Mouse (Mus musculus) activated CD4-positive, CD25-positive, alpha-beta regulatory T cell, adult 4 months (primary cell): ENCODE measurements around the gene Slc43a3. TPM values are rescaled to one million over a fixed set of nuclear protein-coding genes. Genes with fewer than 3 reads are reported as not detected.

Experiments
- ATAC-seq: one replicate; pipeline ENCODE4 v1.8.0; 2017
- polyA plus RNA-seq, 2 experiments: library from polyadenylated mRNA; unstranded; fragments of 100-300 nt; shearing (Covaris generic); gene quantifications; one replicate each; pipeline ENCODE4 v1.2.1; 2017

Gene Slc43a3
- polyA plus RNA-seq, 2 experiments from 2014 or later = 15.5 to 15.6 TPM

- no peak for ATAC-seq
These were observed 51.6 kb downstream of the Slc43a3 start, which contains the start of gene Prg3 for GRCm38 (mm10) chr2:84987930-84988329. Prg3 (plus strand) TSS chr2:84988215.

GRCm38 (mm10) chr2:84996376-84996775, 60.0 kb downstream of the Slc43a3 start:
- no peak for ATAC-seq

DNA sequence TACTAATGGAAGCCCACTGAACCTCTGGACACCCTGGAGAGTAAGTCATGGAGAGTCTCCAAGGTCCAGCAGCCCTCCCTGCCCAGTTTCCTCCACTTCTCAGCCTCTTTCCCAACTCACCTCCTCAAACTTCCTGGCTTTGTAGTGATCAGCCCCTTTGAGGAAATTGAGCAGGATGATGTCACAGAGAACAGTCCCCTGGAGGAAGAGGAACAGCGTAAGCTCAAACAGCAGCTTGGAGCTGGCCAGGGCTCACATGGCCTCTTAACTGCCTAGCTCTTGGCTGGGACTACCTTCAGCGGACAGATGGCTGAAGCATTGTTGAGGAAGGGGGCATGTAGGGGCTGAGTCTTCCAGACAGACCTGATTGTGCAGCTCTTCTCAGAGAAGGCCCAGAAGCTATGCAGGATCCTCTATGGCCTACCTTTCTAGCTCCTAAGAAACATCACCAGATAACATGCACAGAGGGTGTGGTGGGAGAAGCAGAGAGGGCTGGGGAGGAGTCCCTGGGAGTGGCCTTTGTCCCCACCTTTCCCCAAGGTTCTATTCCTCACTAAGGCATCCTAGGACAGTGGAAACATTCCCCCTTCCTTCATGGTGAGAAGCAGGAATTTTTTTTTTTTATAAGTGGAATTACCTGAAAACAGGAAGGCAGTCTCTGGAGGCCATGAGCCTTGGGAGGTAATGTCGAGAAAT, 63.3 kb downstream of the Slc43a3 start:
- no peak for ATAC-seq

DNA sequence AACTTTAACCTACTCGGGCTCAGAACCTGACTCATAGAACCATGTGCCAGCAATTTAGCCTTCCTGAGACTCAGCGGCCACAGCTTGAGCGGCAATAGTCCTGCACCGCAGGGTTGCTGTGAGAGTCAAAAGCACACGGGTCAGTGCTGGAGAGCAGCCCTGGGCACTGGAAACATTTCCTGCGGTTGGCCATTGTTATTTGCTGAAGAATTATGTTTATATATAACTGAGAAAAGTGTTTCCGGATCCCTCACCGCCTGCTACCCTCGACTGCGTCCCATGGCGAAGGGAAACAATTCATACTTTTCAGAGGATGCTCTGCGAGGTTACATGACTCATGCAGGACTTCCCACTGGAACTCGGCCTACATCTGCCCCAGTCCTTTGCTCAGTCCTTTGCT, 65.1 kb downstream of the Slc43a3 start:
- no peak for ATAC-seq

DNA sequence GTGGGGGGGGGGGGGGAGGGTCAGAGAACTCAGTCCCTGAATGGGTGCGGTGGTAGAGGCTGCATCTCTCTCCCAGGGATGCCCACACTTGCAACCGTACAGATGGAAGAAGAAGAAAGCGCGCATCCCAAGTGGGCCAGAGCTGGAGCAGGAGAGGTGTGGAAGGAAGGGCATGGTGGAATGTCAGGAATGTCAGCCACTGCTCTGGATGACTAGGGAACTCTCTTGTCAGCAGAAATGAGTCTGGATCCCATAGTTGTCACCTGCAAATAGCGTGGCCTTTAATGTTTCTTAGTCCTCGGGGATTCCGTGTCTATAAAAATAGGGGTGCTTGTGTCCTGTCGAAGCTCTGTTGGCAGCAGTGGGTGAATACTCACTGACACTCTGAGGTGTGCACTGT, 66.2 kb downstream of the Slc43a3 start:
- ATAC-seq = no peak

- no peak for ATAC-seq
These were observed 68.0 kb downstream of the Slc43a3 start for GRCm38 (mm10) chr2:85004341-85004740.

- ATAC-seq = no peak
These were observed 70.2 kb downstream of the Slc43a3 start for GRCm38 (mm10) chr2:85006600-85006999.

- peak; percentile 59 for ATAC-seq
These were observed 71.3 kb downstream of the Slc43a3 start for GRCm38 (mm10) chr2:85007729-85008128.

Other genes starting within 250 kb of the Slc43a3 start
- 10 to 100 TPM; 13.7 to 14.5 TPM for gene Zdhhc5, start 221.4 kb upstream of the Slc43a3 start, polyA plus RNA-seq
- gene Clp1, start 209.2 kb upstream of the Slc43a3 start, polyA plus RNA-seq = 10 to 100 TPM; 47.4 to 47.7 TPM
- 1 to 10 TPM in 1 of 2 experiments, under 1 TPM in 1; 0.64 to 1.1 TPM for gene Ypel4, start 202.5 kb upstream of the Slc43a3 start, polyA plus RNA-seq
- not detected for gene Gm19426, start 192.9 kb upstream of the Slc43a3 start, polyA plus RNA-seq
- not detected for gene Serping1, start 161.1 kb upstream of the Slc43a3 start, polyA plus RNA-seq
- 10 to 100 TPM; 71.4 to 83.0 TPM for gene Ube2l6, start 137.8 kb upstream of the Slc43a3 start, polyA plus RNA-seq
- not detected for gene Smtnl1, start 113.9 kb upstream of the Slc43a3 start, polyA plus RNA-seq
- 10 to 100 TPM; 36.8 to 40.4 TPM for gene Timm10, start 109.6 kb upstream of the Slc43a3 start, polyA plus RNA-seq
- gene Slc43a1, start 97.7 kb upstream of the Slc43a3 start, polyA plus RNA-seq = 1 to 10 TPM; 3.7 to 7.6 TPM
- not detected for gene Rtn4rl2, start 49.9 kb upstream of the Slc43a3 start, polyA plus RNA-seq
- under 1 TPM in 1 of 2 experiments, not detected in 1; 0.65 TPM for gene Prg2, start 43.9 kb downstream of the Slc43a3 start, polyA plus RNA-seq
- gene Prg3, start 51.6 kb downstream of the Slc43a3 start, polyA plus RNA-seq = not detected
- 100 to 1,000 TPM; 135 to 160 TPM for gene Ssrp1, start 100.7 kb downstream of the Slc43a3 start, polyA plus RNA-seq
- gene P2rx3, start 100.9 kb downstream of the Slc43a3 start, polyA plus RNA-seq = under 1 TPM in 1 of 2 experiments, not detected in 1; 0.62 TPM
- 1 to 10 TPM; 3.9 to 6.3 TPM for gene Tnks1bp1, start 111.4 kb downstream of the Slc43a3 start, polyA plus RNA-seq
- gene Aplnr, start 199.6 kb downstream of the Slc43a3 start, polyA plus RNA-seq = not detected